Mouse (Mus musculus) kidney, postnatal 10 days (tissue): ENCODE measurements at regions not wholly inside any gene's neighbourhood (a gene's known extent, or its start where the extent isn't known, plus 50 kb on each side); places are given as distances from the start of the nearest gene placed in this dataset.
A peak's percentile ranks its signal among the peaks of the same experiment; 100 is the strongest.

Source experiments
- DNase-seq: peaks from one replicate; pipeline ENCODE4 v3.0.0; 2021; ENCODE audit warnings: mixed read lengths

GRCm38 (mm10) chr16:52988852-52989397 is 535.1 kb upstream of the Alcam start:
- DNase-seq: no peak

GRCm38 (mm10) chr16:52984336-52984735 is 530.5 kb upstream of the Alcam start:
- DNase-seq: no peak

- DNase-seq: no peak
Observed at GRCm38 (mm10) chr16:52980995-52981394, 527.1 kb upstream of the Alcam start.

GRCm38 (mm10) chr16:52972811-52973210 is 518.9 kb upstream of the Alcam start:
- DNase-seq: no peak

GRCm38 (mm10) chr16:52947679-52948078 is 493.8 kb upstream of the Alcam start:
- DNase-seq: no peak

- DNase-seq: no peak
Observed at GRCm38 (mm10) chr16:52934749-52935148, 480.9 kb upstream of the Alcam start.

- DNase-seq: no peak
Observed at GRCm38 (mm10) chr16:52931978-52932377, 478.1 kb upstream of the Alcam start.

- DNase-seq: peak; percentile 8
Observed at GRCm38 (mm10) chr16:52892467-52893255, 438.8 kb upstream of the Alcam start.

- DNase-seq: no peak
Observed at GRCm38 (mm10) chr16:52879463-52880114, 425.7 kb upstream of the Alcam start.

- no peak for DNase-seq
Observed at GRCm38 (mm10) chr16:52867833-52868232, 414.0 kb upstream of the Alcam start.

GRCm38 (mm10) chr16:52863554-52863953 is 409.7 kb upstream of the Alcam start:
- no peak for DNase-seq

GRCm38 (mm10) chr16:52861263-52861662 is 407.4 kb upstream of the Alcam start:
- no peak for DNase-seq

GRCm38 (mm10) chr16:52858441-52859209 is 404.8 kb upstream of the Alcam start:
- DNase-seq: no peak

GRCm38 (mm10) chr16:52851129-52851528 is 397.3 kb upstream of the Alcam start:
- DNase-seq: no peak

GRCm38 (mm10) chr16:52818976-52819375 is 365.1 kb upstream of the Alcam start:
- no peak for DNase-seq

- DNase-seq: no peak
Observed at GRCm38 (mm10) chr16:52811219-52811618, 357.3 kb upstream of the Alcam start.

GRCm38 (mm10) chr16:52804365-52804764 is 350.5 kb upstream of the Alcam start:
- no peak for DNase-seq

- no peak for DNase-seq
Observed at GRCm38 (mm10) chr16:52799715-52800392, 346.0 kb upstream of the Alcam start.

- DNase-seq: no peak
Observed at GRCm38 (mm10) chr16:52795184-52795583, 341.3 kb upstream of the Alcam start.

- no peak for DNase-seq
Observed at GRCm38 (mm10) chr16:52789946-52790345, 336.1 kb upstream of the Alcam start.

GRCm38 (mm10) chr16:52747744-52748143 is 293.9 kb upstream of the Alcam start:
- no peak for DNase-seq

- no peak for DNase-seq
Observed at GRCm38 (mm10) chr16:52746186-52746585, 292.3 kb upstream of the Alcam start.

GRCm38 (mm10) chr16:52744720-52745119 is 290.8 kb upstream of the Alcam start:
- no peak for DNase-seq
